8 mouse cellular contexts compared by ENCODE assay signal in genomic region chr3:107631523-107631958, GRCm38 (mm10). TPM values are rescaled to one million over a fixed set of nuclear protein-coding genes. Genes with fewer than 3 reads are reported as not detected.
DNase-seq lines count a peak whose midpoint lies in the region; ATAC-seq and TF ChIP-seq lines count a peak whose summit lies in the region.

Gene Strip1, minus strand, starts transcription at chr3:107631694.

- no peak for TF ChIP-seq CTCF in kidney, adult 2 months (conservative IDR thresholded peaks at IDR 0.05; ENCODE audit: insufficient read depth, insufficient read length, low read depth, low read length)
- TF ChIP-seq CTCF in spleen, adult 2 months (IDR thresholded peaks at IDR 0.05; ENCODE audit: extremely low read depth, insufficient read depth, insufficient read length, insufficient replicate concordance) = no peak

- peak within 1 kb of the TSS; percentile 98 for H3K9ac ChIP-seq in embryonic facial prominence, embryonic 13.5 days
- peak within 1 kb of the TSS; percentile 95 for H3K9ac ChIP-seq in limb, embryonic 12.5 days (replicated peaks)
- peak within 1 kb of the TSS; percentile 100 for H3K9ac ChIP-seq in midbrain, embryonic 15.5 days

- TF ChIP-seq POLR2A in kidney, adult 2 months (IDR thresholded peaks at IDR 0.05; ENCODE audit: low read depth, low read length) = no peak
- TF ChIP-seq POLR2A in spleen, adult 2 months (IDR thresholded peaks at IDR 0.05; ENCODE audit: low read depth, low read length) = no peak; the same call in 1 of the 2 replicates

- peak; percentile 91 for ATAC-seq in embryonic facial prominence, embryonic 13.5 days (ENCODE audit: insufficient number of reproducible peaks, insufficient read depth, low FRiP score, low TSS enrichment, low read depth)
- ATAC-seq in limb, embryonic 12.5 days (ENCODE audit: insufficient number of reproducible peaks, insufficient read depth, low FRiP score, low TSS enrichment, low read depth) = peak; percentile 95
- peak; percentile 97 for ATAC-seq in midbrain, embryonic 15.5 days (replicated peaks)

- H3K27ac ChIP-seq in embryonic facial prominence, embryonic 13.5 days = peak within 1 kb of the TSS; percentile 96
- H3K27ac ChIP-seq in kidney, adult 2 months (ENCODE audit: insufficient read depth, low read depth, low read length) = peak within 1 kb of the TSS; percentile 91
- peak within 1 kb of the TSS; percentile 92 for H3K27ac ChIP-seq in limb, embryonic 12.5 days
- H3K27ac ChIP-seq in midbrain, embryonic 15.5 days = peak within 1 kb of the TSS; percentile 99
- H3K27ac ChIP-seq in spleen, adult 2 months (ENCODE audit: insufficient read depth, low read length) = peak within 1 kb of the TSS; percentile 64

- no peaks in the 10 kb centered on the region for H3K27me3 ChIP-seq in embryonic facial prominence, embryonic 13.5 days
- no peaks in the 10 kb centered on the region for H3K27me3 ChIP-seq in kidney, adult 2 months (replicated peaks; ENCODE audit: control insufficient read depth, insufficient read depth, low read length)
- H3K27me3 ChIP-seq in limb, embryonic 12.5 days = no peaks in the 10 kb centered on the region
- H3K27me3 ChIP-seq in midbrain, embryonic 15.5 days (replicated peaks) = no peaks in the 10 kb centered on the region
- H3K27me3 ChIP-seq in spleen, adult 2 months (ENCODE audit: control insufficient read depth, insufficient read depth, low read length) = no peaks in the 10 kb centered on the region

- DNase-seq in 3134 (ENCODE audit: extremely low read depth, insufficient read length, low spot score) = peak; percentile 88
- peak; percentile 94 to 95 for DNase-seq in adrenal gland, postnatal 36 days
- peak; percentile 96 to 97 for DNase-seq in heart, adult 18-20 months
- peak; percentile 97 for DNase-seq in kidney, adult 2 months
- DNase-seq in spleen, adult 2 months (ENCODE audit: low read depth in 1 of 2, low spot score in 2 of 2) = peak; percentile 85 to 88

- H3K36me3 ChIP-seq in embryonic facial prominence, embryonic 13.5 days = peaks cover 23% of the 10 kb centered on the region
- H3K36me3 ChIP-seq in kidney, adult 2 months (ENCODE audit: control insufficient read depth, insufficient read depth, low read length) = 0 out of 2 replicates have a peak, but pooled peaks cover 3% of the 10 kb centered on the region
- peaks cover 29% of the 10 kb centered on the region for H3K36me3 ChIP-seq in limb, embryonic 12.5 days
- peaks cover 11% of the 10 kb centered on the region; the same call in 1 of the 2 replicates for H3K36me3 ChIP-seq in midbrain, embryonic 15.5 days (replicated peaks)
- peaks cover 2% of the 10 kb centered on the region; the same call in 1 of the 2 replicates for H3K36me3 ChIP-seq in spleen, adult 2 months (ENCODE audit: control insufficient read depth, insufficient read depth, low read length)

- peaks cover 9% of the 10 kb centered on the region for H3K4me1 ChIP-seq in embryonic facial prominence, embryonic 13.5 days
- peaks cover 3% of the 10 kb centered on the region; the same call in 1 of the 2 replicates for H3K4me1 ChIP-seq in kidney, adult 2 months (ENCODE audit: control insufficient read depth, insufficient read depth, low read length)
- H3K4me1 ChIP-seq in limb, embryonic 12.5 days (replicated peaks) = peaks cover 6% of the 10 kb centered on the region; the same call in 1 of the 2 replicates
- H3K4me1 ChIP-seq in midbrain, embryonic 15.5 days = peaks cover 24% of the 10 kb centered on the region
- peaks cover 5% of the 10 kb centered on the region; the same call in 1 of the 2 replicates for H3K4me1 ChIP-seq in spleen, adult 2 months (ENCODE audit: control insufficient read depth, insufficient read depth, insufficient read length)

- 0% methylated on average over 35 of the region's 35 CpGs for WGBS in embryonic facial prominence, embryonic 13.5 days
- under 1% methylated on average over 35 of the region's 35 CpGs for WGBS in kidney, adult 2 months
- under 1% methylated on average over 35 of the region's 35 CpGs for WGBS in limb, embryonic 12.5 days
- under 1% methylated on average over 34 of the region's 35 CpGs for WGBS in midbrain, embryonic 15.5 days
- WGBS in spleen, adult 2 months = under 1% methylated on average over 35 of the region's 35 CpGs

- peak within 1 kb of the TSS; percentile 87 for H3K4me2 ChIP-seq in embryonic facial prominence, embryonic 13.5 days
- H3K4me2 ChIP-seq in limb, embryonic 12.5 days = peak within 1 kb of the TSS; percentile 79
- H3K4me2 ChIP-seq in midbrain, embryonic 15.5 days = peak within 1 kb of the TSS; percentile 64

- H3K4me3 ChIP-seq in embryonic facial prominence, embryonic 13.5 days = peak within 1 kb of the TSS; percentile 99
- peak within 1 kb of the TSS; percentile 83 for H3K4me3 ChIP-seq in kidney, adult 2 months (ENCODE audit: insufficient read depth, low read depth, low read length)
- H3K4me3 ChIP-seq in limb, embryonic 12.5 days (replicated peaks) = peak within 1 kb of the TSS; percentile 98
- peak within 1 kb of the TSS; percentile 98 for H3K4me3 ChIP-seq in midbrain, embryonic 15.5 days
- H3K4me3 ChIP-seq in spleen, adult 2 months (ENCODE audit: extremely low read depth, insufficient read depth, insufficient read length) = peak within 1 kb of the TSS; percentile 93

- H3K9me3 ChIP-seq in embryonic facial prominence, embryonic 13.5 days = no peaks in the 10 kb centered on the region
- H3K9me3 ChIP-seq in limb, embryonic 12.5 days = no peaks in the 10 kb centered on the region
- H3K9me3 ChIP-seq in midbrain, embryonic 15.5 days = no peaks in the 10 kb centered on the region

RNA-seq across cellular contexts. Expression of gene Strip1, which starts in this region (rescaled TPM):
- 10 to 100 TPM; 31.1 to 33.5 TPM for total RNA-seq in adrenal gland, postnatal 36 days (2021)
- polyA plus RNA-seq in embryonic facial prominence, embryonic 13.5 days (2015; fragmentation: Nextera tagmentation; extraction: Ambion mirVana) = 65.3 and 69.1 TPM in 2 replicates
- total RNA-seq in heart, adult 18-20 months (2021) = 10 to 100 TPM; 21.5 to 21.6 TPM
- polyA plus RNA-seq in kidney, adult 2 months (2012; rRNA removed) = 46.0 and 54.1 TPM in 2 replicates
- 79.8 and 79.9 TPM in 2 replicates for polyA plus RNA-seq in limb, embryonic 12.5 days (2016; fragmentation: Nextera tagmentation; extraction: Ambion mirVana)
- polyA plus RNA-seq in midbrain, embryonic 15.5 days (2015; fragmentation: Nextera tagmentation; extraction: Ambion mirVana) = 178 and 182 TPM in 2 replicates
- 36.0 and 45.6 TPM in 2 replicates for polyA plus RNA-seq in spleen, adult 2 months (2012; rRNA removed)

Comparison
In these comparisons a context has a peak if more than half of its experiments do, and no peak if none do; other contexts are left out.
1. Peak in every context shown above with its lines: DNase-seq, ATAC-seq, H3K4me3 ChIP-seq and H3K27ac ChIP-seq.